Mouse (Mus musculus) cortical plate, adult 2 months (tissue): ENCODE data around the gene Epor.

ENCODE experiments used
- CTCF ChIP-seq: fragments of 200-500 bp; IDR thresholded peaks from 2 replicates; pipeline ENCODE4 v1.5.1; 2011; ENCODE audit warnings: mild to moderate bottlenecking, control low read depth, low read length; ENCODE audit not compliant: insufficient read depth; ENCODE audit errors: extremely low read depth
- POLR2A ChIP-seq: fragments of 200-500 bp; IDR thresholded peaks from 2 replicates; pipeline ENCODE4 v1.6.1; 2011; ENCODE audit warnings: mild to moderate bottlenecking, low read length, control low read depth; ENCODE audit not compliant: insufficient read depth; ENCODE audit errors: extremely low read depth

DNA sequence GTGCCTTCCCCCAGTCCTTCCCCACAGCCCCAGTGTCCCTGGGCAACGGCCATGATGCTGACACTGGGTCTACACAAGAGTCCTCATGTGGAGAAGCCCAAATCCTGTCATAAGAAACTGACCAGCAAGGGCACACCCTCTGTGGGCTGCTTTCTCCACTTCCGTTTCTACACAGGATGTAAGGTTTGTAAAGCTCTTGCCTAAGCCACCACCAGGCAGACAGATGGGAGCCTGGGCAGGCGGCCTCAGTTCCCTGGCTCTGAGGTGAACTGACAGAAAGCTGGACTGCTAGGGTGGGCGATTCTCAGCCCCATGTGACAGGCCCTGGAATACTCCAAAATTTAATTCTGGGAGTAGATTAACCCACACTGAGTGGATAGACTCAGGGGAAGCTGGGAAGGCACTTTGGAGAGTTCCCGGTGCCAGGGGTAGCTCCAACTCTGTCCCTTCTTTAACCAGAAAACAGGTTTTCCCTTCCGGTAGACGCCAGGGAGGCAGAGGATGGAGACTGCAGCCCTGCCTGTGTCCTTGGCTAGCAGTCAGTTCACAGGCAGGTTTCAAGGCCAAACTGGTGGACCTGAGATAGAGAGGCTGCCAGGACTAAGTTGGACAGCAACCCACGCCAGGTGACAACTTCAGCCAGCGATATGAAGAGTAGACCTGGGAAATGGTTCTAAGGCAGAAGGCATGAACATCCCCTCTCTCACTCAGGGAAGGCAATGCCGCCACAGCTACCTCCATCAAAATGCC, 53.7 kb downstream of the Epor start:
- TF ChIP-seq POLR2A (no peak), CTCF (no peak)
